Mouse (Mus musculus) MEL-GATA-1-ER (cell line): ENCODE measurements at regions not wholly inside any gene's neighbourhood (a gene's known extent, or its start where the extent isn't known, plus 50 kb on each side); places are given as distances from the start of the nearest gene placed in this dataset.

Source experiments
- DNase-seq: peaks from one replicate; pipeline ENCODE4 v3.0.0-alpha.2; 2012; ENCODE audit warnings: low read depth; ENCODE audit errors: extremely low read depth

DNA sequence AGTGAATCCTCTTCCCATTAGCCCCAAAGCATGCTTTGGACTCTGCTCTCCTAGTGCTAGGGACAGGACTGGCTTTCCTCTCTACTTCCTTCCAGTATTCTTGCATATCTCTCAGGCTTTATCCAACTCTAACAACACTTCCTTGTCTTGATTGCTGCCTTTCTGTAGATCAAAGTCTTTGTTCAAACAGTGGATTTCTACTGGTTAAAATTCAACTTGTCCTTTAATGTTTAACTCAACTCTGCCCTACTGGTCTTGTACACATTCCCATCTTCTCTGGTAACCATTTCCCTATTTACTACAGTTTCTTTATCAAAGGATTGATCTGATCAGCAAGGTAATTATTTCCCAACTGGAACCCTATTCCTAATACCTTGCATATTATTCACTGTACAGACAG lies 1094.6 kb downstream of the Car8 start:
- DNase-seq = no peak

DNA sequence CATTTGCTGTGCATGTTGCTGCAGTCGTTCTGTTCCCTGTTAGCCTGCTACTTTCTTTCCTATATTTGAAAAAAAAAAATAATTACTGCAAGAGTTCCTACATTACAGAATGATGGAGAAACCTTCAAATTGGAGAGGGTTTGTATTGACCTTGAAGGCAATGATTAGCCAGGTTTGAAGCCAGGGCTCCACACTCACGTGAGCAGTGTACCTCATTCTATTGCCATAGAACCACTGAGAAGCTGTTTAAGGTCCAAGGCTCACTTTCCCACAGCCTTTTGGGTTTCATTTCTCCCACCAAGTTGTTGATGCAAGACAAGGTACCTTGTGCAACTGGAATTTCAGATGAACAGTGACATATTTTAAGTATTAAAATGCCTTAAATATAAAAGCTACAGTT lies 1095.2 kb downstream of the Car8 start:
- no peak for DNase-seq

DNA sequence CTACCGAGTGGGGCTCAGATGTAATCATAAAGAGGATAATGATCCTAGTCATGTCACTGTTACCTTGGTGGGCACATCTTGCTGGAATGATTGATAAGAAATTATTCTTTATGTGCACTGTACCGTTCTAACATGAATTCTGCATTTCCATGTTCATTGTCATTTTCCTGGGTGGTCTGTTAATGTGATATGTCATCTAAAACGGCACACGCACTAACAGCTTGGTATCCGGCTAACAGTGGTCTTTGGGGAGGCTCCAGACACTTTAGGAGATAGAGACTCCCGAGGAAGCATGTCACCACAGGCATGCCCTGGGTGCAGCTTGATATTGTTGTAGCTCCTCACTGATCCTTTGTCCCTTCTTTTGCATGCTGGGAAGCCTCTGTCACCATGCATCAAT lies 1096.1 kb downstream of the Car8 start:
- no peak for DNase-seq

DNA sequence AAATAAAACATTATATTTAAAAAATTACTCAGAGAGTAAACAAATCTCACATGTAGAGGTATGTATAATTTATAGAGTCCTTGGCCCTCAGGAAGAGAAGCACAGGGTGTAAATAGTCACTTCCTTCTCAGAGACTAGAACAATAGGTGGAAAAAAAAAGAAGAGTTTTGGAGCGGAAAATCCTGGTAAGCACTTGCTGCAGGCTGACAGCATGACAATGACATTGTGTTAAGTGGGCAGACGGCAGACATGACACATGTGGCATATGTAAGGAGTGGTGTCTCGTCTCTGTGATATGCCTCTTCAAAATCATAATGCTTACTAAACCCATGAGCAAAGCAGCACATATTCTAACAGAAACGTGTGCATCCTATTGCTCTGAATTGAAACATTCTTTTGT lies 1126.7 kb downstream of the Car8 start:
- DNase-seq = no peak

DNA sequence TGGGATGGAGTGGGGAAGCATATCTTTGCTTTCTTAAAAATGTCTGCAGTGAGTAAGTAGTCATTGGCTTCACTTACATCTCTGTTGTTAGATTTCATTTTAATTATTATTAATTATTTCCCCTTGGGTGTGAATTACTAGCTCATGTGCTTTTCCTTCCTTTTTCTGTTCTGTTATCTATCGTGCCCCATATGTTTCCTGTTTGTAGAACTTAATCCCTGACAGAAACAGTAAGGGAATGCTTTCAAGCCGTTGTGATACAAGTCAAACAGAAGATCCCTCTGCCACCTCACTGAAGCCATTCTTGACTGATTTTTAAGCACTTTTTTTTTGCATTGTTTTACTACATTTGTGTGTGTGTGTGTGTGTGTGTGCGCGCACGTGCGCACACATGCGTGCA lies 1145.9 kb downstream of the Car8 start:
- no peak for DNase-seq

DNA sequence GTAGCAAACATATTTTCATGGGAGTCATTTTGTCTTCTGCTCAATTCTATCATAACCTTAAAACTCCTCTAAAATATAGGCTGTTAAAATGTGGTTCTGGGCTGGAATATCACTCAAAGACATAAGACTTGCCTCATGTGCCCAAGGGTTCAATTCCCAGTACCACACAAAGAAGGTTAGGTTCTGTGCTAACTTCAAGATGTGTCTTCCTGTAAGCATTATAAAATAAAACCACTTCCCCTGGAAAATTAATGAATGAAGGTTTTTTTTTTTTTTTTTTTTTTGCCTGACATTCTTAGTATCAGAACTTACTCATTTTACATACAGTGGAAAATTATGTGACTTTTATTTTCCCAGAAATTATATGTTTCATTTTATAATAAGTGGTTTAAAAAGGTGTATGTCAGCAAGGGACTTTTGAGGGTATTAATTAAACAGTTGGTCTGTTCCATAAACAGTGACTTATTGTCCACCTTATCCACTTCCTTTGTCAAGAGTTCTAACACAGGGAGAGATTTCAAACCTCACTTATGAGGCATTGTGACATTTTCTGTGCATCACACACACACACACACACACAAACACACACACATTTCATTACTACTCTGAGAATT lies 1147.5 kb downstream of the Car8 start:
- DNase-seq = no peak
